17 mouse cellular contexts compared by ENCODE assay signal in genomic region chr16:29950136-29950535, GRCm38 (mm10).
A peak's percentile ranks its signal among the peaks of the same experiment; 100 is the strongest.
DNase-seq lines count a peak whose midpoint lies in the region; ATAC-seq and TF ChIP-seq lines count a peak whose summit lies in the region.
"Had no signal": no experiment of that assay in that cellular context is flagged by ENCODE, and none has a peak within 500 bp of the region (broad histone marks: within the 10 kb centered on the region; RNA-seq: fewer than 3 reads in every experiment).

No protein-coding gene starts in this region.

- ATAC-seq in embryonic facial prominence, embryonic 11.5 days (replicated peaks; ENCODE audit: insufficient number of reproducible peaks, low FRiP score, low TSS enrichment, low read depth) = no peak
- ATAC-seq in neural tube, embryonic 12.5 days (ENCODE audit: low FRiP score, low read depth) = no peak
- peak; percentile 49; the same call in 1 of the 2 replicates for ATAC-seq in limb, embryonic 13.5 days (ENCODE audit: low FRiP score, low read depth)
- ATAC-seq in intestine, postnatal 0 days = no peak
- ATAC-seq: activated CD4-positive, CD25-positive, alpha-beta regulatory T cell, adult 4 months; intestine, embryonic 15.5 days had no signal

- no peaks in the 10 kb centered on the region for H3K27me3 ChIP-seq in embryonic facial prominence, embryonic 11.5 days (ENCODE audit: control insufficient read depth, insufficient read depth, low read length)
- peaks cover 26% of the 10 kb centered on the region; the same call in 1 of the 2 replicates for H3K27me3 ChIP-seq in embryonic facial prominence, embryonic 10.5 days (replicated peaks; ENCODE audit: low read depth, poor library complexity, severe bottlenecking)
- H3K27me3 ChIP-seq in neural tube, embryonic 12.5 days (replicated peaks) = peaks cover 6% of the 10 kb centered on the region
- H3K27me3 ChIP-seq in limb, embryonic 13.5 days = no peaks in the 10 kb centered on the region
- H3K27me3 ChIP-seq in intestine, postnatal 0 days (replicated peaks; ENCODE audit: control insufficient read depth, insufficient read depth, low read length) = no peaks in the 10 kb centered on the region
- H3K27me3 ChIP-seq: intestine, embryonic 15.5 days had no signal

- H3K4me2 ChIP-seq in embryonic facial prominence, embryonic 11.5 days (ENCODE audit: low read depth, low read length) = no peak overlapping the region
- no peak overlapping the region for H3K4me2 ChIP-seq in neural tube, embryonic 12.5 days (replicated peaks)
- peak overlapping the region; percentile 39; the same call in 1 of the 2 replicates for H3K4me2 ChIP-seq in limb, embryonic 13.5 days (replicated peaks)
- H3K4me2 ChIP-seq in intestine, postnatal 0 days (replicated peaks; ENCODE audit: low read depth) = no peak overlapping the region
- H3K4me2 ChIP-seq: forebrain, embryonic 12.5 days; intestine, embryonic 15.5 days; kidney, embryonic 15.5 days had no signal

- H3K4me3 ChIP-seq in embryonic facial prominence, embryonic 11.5 days (ENCODE audit: low read depth, low read length) = no peak overlapping the region
- no peak overlapping the region for H3K4me3 ChIP-seq in embryonic facial prominence, embryonic 10.5 days
- H3K4me3 ChIP-seq in neural tube, embryonic 12.5 days = no peak overlapping the region
- H3K4me3 ChIP-seq in limb, embryonic 13.5 days = no peak overlapping the region
- H3K4me3 ChIP-seq in intestine, postnatal 0 days (ENCODE audit: low read depth, low read length) = no peak overlapping the region
- H3K4me3 ChIP-seq: forebrain, embryonic 12.5 days; intestine, embryonic 15.5 days; kidney, embryonic 15.5 days had no signal

- no peak overlapping the region for H3K27ac ChIP-seq in embryonic facial prominence, embryonic 11.5 days (replicated peaks; ENCODE audit: low read depth, low read length)
- no peak overlapping the region for H3K27ac ChIP-seq in embryonic facial prominence, embryonic 10.5 days (replicated peaks)
- H3K27ac ChIP-seq in neural tube, embryonic 12.5 days = 0 out of 2 replicates have a peak overlapping the region, but pooled peaks have one; percentile 10
- peak overlapping the region; percentile 44; the same call in 1 of the 2 replicates for H3K27ac ChIP-seq in limb, embryonic 13.5 days
- H3K27ac ChIP-seq in intestine, postnatal 0 days (ENCODE audit: low read depth, low read length) = no peak overlapping the region
- H3K27ac ChIP-seq: forebrain, embryonic 12.5 days; intestine, embryonic 15.5 days; kidney, embryonic 15.5 days; liver, embryonic 14.5 days; stomach, postnatal 0 days had no signal

- no peaks in the 10 kb centered on the region for H3K36me3 ChIP-seq in embryonic facial prominence, embryonic 11.5 days (replicated peaks; ENCODE audit: control insufficient read depth, insufficient read depth, low read depth, low read length)
- no peaks in the 10 kb centered on the region for H3K36me3 ChIP-seq in embryonic facial prominence, embryonic 10.5 days (replicated peaks)
- H3K36me3 ChIP-seq in neural tube, embryonic 12.5 days = no peaks in the 10 kb centered on the region
- no peaks in the 10 kb centered on the region for H3K36me3 ChIP-seq in limb, embryonic 13.5 days
- H3K36me3 ChIP-seq in intestine, postnatal 0 days (ENCODE audit: control insufficient read depth, insufficient read depth) = no peaks in the 10 kb centered on the region
- H3K36me3 ChIP-seq: forebrain, embryonic 12.5 days; intestine, embryonic 15.5 days; kidney, embryonic 15.5 days had no signal

- H3K4me1 ChIP-seq in embryonic facial prominence, embryonic 11.5 days (ENCODE audit: control insufficient read depth, insufficient read depth, low read length) = peaks cover 2% of the 10 kb centered on the region; the same call in 1 of the 2 replicates
- H3K4me1 ChIP-seq in embryonic facial prominence, embryonic 10.5 days = peaks cover 39% of the 10 kb centered on the region
- peaks cover 18% of the 10 kb centered on the region; the same call in 1 of the 2 replicates for H3K4me1 ChIP-seq in neural tube, embryonic 12.5 days
- H3K4me1 ChIP-seq in limb, embryonic 13.5 days = peaks cover 66% of the 10 kb centered on the region
- H3K4me1 ChIP-seq in intestine, postnatal 0 days (replicated peaks; ENCODE audit: control insufficient read depth, insufficient read depth, low read length) = peaks cover 16% of the 10 kb centered on the region; the same call in 1 of the 2 replicates

- WGBS in embryonic facial prominence, embryonic 11.5 days = 22% methylated on average over 9 of the region's 9 CpGs
- WGBS in embryonic facial prominence, embryonic 10.5 days = 33% methylated on average over 9 of the region's 9 CpGs
- WGBS in neural tube, embryonic 12.5 days = 17% methylated on average over 9 of the region's 9 CpGs
- 3% methylated on average over 9 of the region's 9 CpGs for WGBS in limb, embryonic 13.5 days
- WGBS in intestine, postnatal 0 days = 68% methylated on average over 9 of the region's 9 CpGs

- peak; percentile 43 for DNase-seq in embryonic facial prominence, embryonic 11.5 days (ENCODE audit: low spot score)
- no peak for DNase-seq in embryonic facial prominence, embryonic 10.5 days (ENCODE audit: low spot score)
- no peak for DNase-seq in neural tube, embryonic 10.5 days (ENCODE audit: extremely low spot score, low spot score)
- DNase-seq in layer of hippocampus, adult 8-10 months (ENCODE audit: low spot score in 2 of 2) = no peak
- no peak for DNase-seq in urinary bladder, postnatal 25 days (ENCODE audit: low spot score)
- DNase-seq: adrenal gland, postnatal 25 days; gastrocnemius, postnatal 36 days; thymus, postnatal 14 days had no signal

- H3K9ac ChIP-seq in embryonic facial prominence, embryonic 11.5 days (replicated peaks; ENCODE audit: low read length) = no peak overlapping the region
- H3K9ac ChIP-seq in neural tube, embryonic 12.5 days = no peak overlapping the region
- H3K9ac ChIP-seq in limb, embryonic 13.5 days = no peak overlapping the region
- H3K9ac ChIP-seq in intestine, postnatal 0 days (ENCODE audit: low read depth, low read length) = no peak overlapping the region
- H3K9ac ChIP-seq: forebrain, embryonic 12.5 days; intestine, embryonic 15.5 days; kidney, embryonic 15.5 days; liver, embryonic 14.5 days had no signal

- TF ChIP-seq CTCF in intestine, postnatal 0 days (IDR thresholded peaks at IDR 0.05; ENCODE audit: low read depth) = no peak

- no peaks in the 10 kb centered on the region for H3K9me3 ChIP-seq in embryonic facial prominence, embryonic 11.5 days (replicated peaks; ENCODE audit: control insufficient read depth, low read length)
- no peaks in the 10 kb centered on the region for H3K9me3 ChIP-seq in embryonic facial prominence, embryonic 10.5 days
- no peaks in the 10 kb centered on the region for H3K9me3 ChIP-seq in neural tube, embryonic 12.5 days
- no peaks in the 10 kb centered on the region for H3K9me3 ChIP-seq in limb, embryonic 13.5 days
- no peaks in the 10 kb centered on the region for H3K9me3 ChIP-seq in intestine, postnatal 0 days (ENCODE audit: control insufficient read depth)
- H3K9me3 ChIP-seq: forebrain, embryonic 12.5 days; intestine, embryonic 15.5 days; kidney, embryonic 15.5 days had no signal

Comparison
In these comparisons a context has a peak if more than half of its experiments do, and no peak if none do; other contexts are left out.
1. H3K27ac ChIP-seq: peak in neural tube, embryonic 12.5 days (single experiment) and limb, embryonic 13.5 days (single experiment); none in embryonic facial prominence, embryonic 11.5 days (single experiment), embryonic facial prominence, embryonic 10.5 days (single experiment) and intestine, postnatal 0 days (single experiment).